Mouse (Mus musculus) embryo, embryonic 10.5 days (tissue): ENCODE measurements around the gene Ube4a.
"Not testable (repeated sequence)": the region's sequence is repeated elsewhere in the genome, so short reads cannot be mapped to it uniquely, and the experiment has no call there.

Experiments
- DNase-seq: peaks from one replicate; pipeline ENCODE4 v3.0.0-alpha.2; 2015; ENCODE audit warnings: low spot score

Ube4a gene

DNA sequence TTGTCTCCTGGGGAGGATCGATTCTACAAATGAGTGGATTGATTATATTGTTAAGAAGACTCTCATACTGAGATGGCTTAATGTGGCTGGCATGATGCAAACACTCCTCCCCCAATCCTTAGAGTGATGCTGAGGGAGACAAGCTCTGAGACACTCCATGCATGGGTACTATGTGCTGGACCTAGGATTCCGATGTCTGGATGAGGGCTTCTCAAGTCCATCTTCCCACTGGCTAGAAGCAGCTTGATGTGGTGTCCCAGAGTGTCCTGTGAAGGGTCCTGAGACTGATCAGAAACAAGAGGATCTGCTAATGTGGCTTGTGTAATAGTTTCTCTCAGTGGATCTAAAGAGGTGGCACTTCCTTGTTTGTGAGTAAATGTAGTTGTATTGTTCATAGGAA, 15.7 kb upstream of the Ube4a start:
- DNase-seq = no peak

DNA sequence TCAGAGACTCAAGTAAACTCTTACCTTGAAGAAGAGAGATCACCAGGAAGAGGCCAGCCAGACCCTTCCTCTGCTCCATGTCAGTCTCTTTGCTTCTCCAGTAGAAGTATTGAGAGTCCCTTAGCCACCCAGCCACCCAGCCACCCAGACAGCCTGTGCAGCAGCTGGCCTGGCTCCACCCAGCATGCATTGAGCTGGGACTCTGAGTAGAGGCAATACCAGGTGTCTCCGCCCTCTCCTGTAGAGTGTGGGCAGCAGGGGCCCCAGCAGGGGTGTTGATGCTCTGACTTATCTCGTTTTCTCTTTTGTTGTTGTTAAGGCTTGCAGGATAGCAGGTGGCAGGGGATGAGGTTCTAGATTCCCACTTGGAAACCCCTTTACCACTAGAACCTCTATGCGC, 14.8 kb upstream of the Ube4a start, which contains the start of gene Cd3g:
Cd3g (minus strand) TSS at position 190 of the 400 bp plus-strand sequence.
- no peak for DNase-seq

- no peak for DNase-seq
Observed at GRCm38 (mm10) chr9:44979806-44980205, 14.4 kb upstream of the Ube4a start.

GRCm38 (mm10) chr9:44977813-44978212, 12.4 kb upstream of the Ube4a start:
- DNase-seq = no peak

- peak; percentile 6 for DNase-seq
Observed at GRCm38 (mm10) chr9:44969450-44969849, 4.0 kb upstream of the Ube4a start.

- not testable (repeated sequence) for DNase-seq
Observed at GRCm38 (mm10) chr9:44967763-44968162, 2.4 kb upstream of the Ube4a start.

- DNase-seq = peak; percentile 90
Observed at GRCm38 (mm10) chr9:44966815-44967242, 1.4 kb upstream of the Ube4a start.

DNA sequence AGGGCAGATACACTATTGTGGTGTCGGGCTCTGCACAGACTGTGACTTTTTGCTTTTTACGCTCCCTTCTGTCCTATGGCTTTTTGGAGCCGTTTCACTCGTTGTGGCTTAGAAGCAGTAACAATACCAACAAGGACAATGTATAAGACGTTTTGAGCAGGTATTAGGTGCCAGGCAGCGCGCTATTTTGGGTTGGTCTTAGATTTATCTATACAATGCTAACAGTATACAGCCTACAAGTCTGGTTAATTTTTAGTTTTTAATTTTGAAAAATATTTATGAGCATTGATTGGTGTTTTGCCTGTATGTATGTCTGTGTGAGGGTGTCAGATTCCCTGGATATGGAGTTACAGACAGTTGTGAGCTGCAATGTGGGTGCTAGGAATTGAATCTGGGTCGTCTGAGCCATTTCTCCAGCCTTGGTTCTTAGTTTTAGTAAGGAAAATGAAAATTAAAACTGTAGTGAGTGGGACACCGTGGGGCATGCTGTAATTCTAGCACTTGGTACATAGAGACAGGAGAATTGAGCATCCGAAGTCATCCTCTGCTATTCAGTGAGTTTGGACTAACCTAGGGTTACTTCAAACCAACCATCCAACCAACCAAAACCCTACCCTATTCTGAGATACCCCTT, 550 bp upstream of the Ube4a start:
- no peak for DNase-seq

GRCm38 (mm10) chr9:44954432-44954831, 11.0 kb downstream of the Ube4a start:
- no peak for DNase-seq

DNA sequence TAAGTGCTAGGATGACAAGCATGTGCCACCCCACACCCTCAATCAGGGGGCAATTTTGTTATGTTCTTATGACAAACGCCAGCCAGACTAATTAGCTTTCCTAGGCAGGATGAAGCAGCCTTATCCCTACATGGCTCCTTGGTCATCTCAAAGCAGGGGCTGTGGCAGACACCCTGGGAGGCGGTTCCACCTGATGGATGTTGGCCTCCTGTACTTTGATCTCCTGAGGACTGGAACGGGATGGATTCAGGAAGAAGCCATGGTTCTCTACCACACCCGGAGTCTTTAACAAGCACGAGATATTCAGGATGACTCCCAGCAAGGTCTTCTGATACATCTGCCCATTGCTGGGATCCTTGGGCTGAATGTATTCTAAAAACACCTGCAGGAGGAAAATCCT, 17.6 kb downstream of the Ube4a start:
- no peak for DNase-seq

GRCm38 (mm10) chr9:44946185-44946695, 19.2 kb downstream of the Ube4a start:
- no peak for DNase-seq

GRCm38 (mm10) chr9:44942421-44942820, 23.0 kb downstream of the Ube4a start:
- DNase-seq = no peak

DNA sequence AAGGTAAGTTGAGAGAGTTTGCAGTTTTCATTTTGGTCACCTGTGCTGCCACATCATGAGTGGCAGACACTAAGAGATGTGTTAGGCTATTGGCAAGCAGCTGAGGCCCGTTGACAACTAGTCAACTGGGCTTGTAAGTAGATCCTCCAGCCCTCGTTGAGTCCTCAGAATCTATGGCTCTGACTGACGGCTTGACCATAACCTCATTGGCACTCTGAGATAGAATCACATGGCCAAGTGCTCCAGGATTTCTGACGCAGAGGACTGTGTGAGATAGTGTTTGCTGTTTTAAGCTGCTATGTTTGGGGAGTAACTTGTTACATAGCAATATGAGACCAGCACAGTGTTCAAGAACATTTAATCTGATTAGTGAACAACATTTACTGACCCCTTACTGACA, 23.6 kb downstream of the Ube4a start:
- DNase-seq = no peak

GRCm38 (mm10) chr9:44921543-44921942, 43.9 kb downstream of the Ube4a start:
- no peak for DNase-seq

DNA sequence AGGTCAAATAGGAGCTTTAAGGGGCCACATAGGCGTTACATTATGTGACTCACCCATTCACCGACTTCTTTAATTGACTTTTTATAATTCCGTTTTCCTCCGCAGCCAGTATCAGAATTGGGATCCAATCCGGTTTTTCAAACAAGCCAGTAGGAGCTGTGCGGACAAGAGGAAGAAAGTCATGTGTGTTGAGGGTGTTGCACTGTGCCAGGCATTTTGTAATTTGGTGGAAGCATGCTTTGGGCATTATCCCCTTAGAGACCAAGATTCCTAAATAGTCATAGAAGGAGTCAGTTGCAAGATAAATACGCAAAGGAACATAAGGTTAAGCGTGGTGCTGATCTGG, 44.3 kb downstream of the Ube4a start:
- DNase-seq = no peak

DNA sequence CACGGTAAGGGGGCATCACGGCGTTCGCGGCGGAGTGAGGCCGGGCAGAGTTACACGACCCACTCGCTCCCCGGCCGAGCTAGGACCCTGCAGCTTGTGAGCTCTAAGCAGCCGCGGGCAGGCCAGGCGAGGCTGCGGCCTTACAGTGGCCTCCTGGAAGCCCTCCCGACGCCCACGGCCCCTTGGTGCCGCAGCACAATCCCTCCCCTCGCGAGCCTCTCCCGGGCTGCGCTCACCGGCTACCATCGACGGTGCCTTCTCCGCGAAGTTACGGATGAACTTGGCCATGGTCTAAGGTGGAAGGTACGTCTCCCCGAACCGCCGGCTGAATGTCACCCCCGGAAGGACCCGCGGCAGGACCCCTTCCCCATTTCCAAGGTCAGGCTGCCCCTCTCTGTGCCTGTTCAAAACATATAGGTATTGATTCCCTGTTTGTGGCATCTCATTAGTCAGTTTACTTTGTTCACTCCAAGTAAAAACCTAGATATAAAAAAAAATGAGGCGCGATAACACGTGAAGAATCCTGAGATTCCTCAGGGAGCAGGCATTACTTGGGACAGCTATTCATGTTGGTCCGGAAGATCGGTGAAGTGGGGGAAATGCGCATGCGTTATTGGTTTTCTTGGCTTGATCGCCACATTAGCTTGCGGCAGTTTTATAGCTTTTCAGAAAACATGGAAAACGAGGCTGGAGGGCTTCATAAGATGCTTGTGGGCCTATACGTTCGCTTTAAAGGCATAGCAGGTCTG, 44.9 kb downstream of the Ube4a start, which contains the start of gene Atp5l:
Atp5l (minus strand) TSS at position 369 of the 749 bp plus-strand sequence.
- DNase-seq = peak; percentile 97

DNA sequence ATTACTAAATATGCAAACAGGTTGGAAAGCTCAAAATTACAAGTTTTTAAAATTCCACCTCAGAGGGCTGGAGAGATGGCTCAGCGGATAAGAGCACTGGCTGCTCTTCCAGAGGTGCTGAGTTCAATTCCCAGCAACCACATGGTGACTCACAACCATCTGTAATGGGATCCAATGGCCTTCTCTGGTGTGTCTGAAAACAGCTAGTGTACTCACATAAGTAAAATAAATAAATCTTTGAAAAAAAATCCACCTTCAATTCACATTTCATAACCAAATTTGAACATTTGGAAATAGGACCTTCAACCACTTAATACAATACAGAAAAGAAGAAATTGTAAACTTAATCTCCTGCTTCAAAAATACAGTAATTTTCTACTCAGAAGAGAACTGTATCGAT, 45.8 kb downstream of the Ube4a start:
- DNase-seq = no peak

- peak; percentile 55 for DNase-seq
Observed at GRCm38 (mm10) chr9:44916196-44916595, 49.2 kb downstream of the Ube4a start.

GRCm38 (mm10) chr9:44914706-44915105, 50.7 kb downstream of the Ube4a start:
- DNase-seq = no peak

- no peak for DNase-seq
Observed at GRCm38 (mm10) chr9:44911365-44911764, 54.0 kb downstream of the Ube4a start.

- DNase-seq = no peak
Observed at GRCm38 (mm10) chr9:44905620-44906019, 59.8 kb downstream of the Ube4a start.

GRCm38 (mm10) chr9:44904964-44905363, 60.4 kb downstream of the Ube4a start:
- no peak for DNase-seq

GRCm38 (mm10) chr9:44903856-44904255, 61.5 kb downstream of the Ube4a start:
- DNase-seq = no peak
